17 mouse cellular contexts compared by ENCODE assay signal in the genomic region with DNA sequence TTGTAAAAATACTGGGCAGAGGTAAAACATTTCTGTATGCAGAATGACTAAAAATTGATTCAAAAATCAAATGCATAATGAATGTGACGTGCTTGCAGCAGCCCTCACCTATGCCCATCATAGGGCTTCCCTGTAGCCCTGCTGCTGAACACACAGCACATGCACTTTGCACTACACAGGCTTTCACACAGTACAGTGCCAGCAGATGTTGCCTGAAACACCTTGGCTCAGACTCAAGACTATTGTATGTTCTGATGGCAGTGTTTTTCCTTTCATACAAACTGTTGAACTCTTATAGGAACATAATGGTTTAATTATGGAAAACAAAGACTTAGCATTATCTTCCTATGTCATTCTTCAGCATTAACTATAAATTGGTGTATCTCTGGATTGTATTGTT.
"Had no signal": no experiment of that assay in that cellular context is flagged by ENCODE, and none has a peak within 500 bp of the region (broad histone marks: within the 10 kb centered on the region; RNA-seq: fewer than 3 reads in every experiment).

No protein-coding gene starts in this region.

- H3K36me3 ChIP-seq: lung, embryonic 15.5 days; midbrain, embryonic 13.5 days; midbrain, embryonic 15.5 days; neural tube, embryonic 12.5 days; stomach, embryonic 15.5 days had no signal

- H3K9ac ChIP-seq: lung, embryonic 15.5 days; midbrain, embryonic 13.5 days; midbrain, embryonic 15.5 days; neural tube, embryonic 12.5 days; stomach, embryonic 15.5 days had no signal

- H3K4me2 ChIP-seq: lung, embryonic 15.5 days; midbrain, embryonic 11.5 days; midbrain, embryonic 13.5 days; midbrain, embryonic 15.5 days; neural tube, embryonic 12.5 days; stomach, embryonic 15.5 days had no signal

- H3K27ac ChIP-seq: lung, embryonic 15.5 days; macrophage; midbrain, embryonic 13.5 days; midbrain, embryonic 15.5 days; neural tube, embryonic 12.5 days; stomach, embryonic 15.5 days; stomach, postnatal 0 days had no signal

- ATAC-seq: lung, postnatal 0 days; midbrain, embryonic 13.5 days; midbrain, embryonic 15.5 days had no signal

- H3K4me3 ChIP-seq: lung, embryonic 15.5 days; megakaryocyte, embryonic 14.5 days; midbrain, embryonic 13.5 days; midbrain, embryonic 15.5 days; neural tube, embryonic 12.5 days; stomach, embryonic 15.5 days had no signal

- DNase-seq: lung, adult 2 months; lung, postnatal 14 days; lung, postnatal 36 days; right cerebral cortex, postnatal 14 days; thymus, adult 2 months; thymus, postnatal 25 days; thymus, postnatal 4 days had no signal

- H3K9me3 ChIP-seq: lung, embryonic 15.5 days; megakaryocyte, embryonic 14.5 days; midbrain, embryonic 13.5 days; midbrain, embryonic 15.5 days; neural tube, embryonic 12.5 days; stomach, embryonic 15.5 days had no signal

- H3K27me3 ChIP-seq: lung, embryonic 15.5 days; megakaryocyte, embryonic 14.5 days; midbrain, embryonic 13.5 days; midbrain, embryonic 15.5 days; neural tube, embryonic 12.5 days; stomach, embryonic 15.5 days had no signal
